Mouse (Mus musculus): ENCODE measurements at regions not wholly inside any gene's neighbourhood (a gene's known extent, or its start where the extent isn't known, plus 50 kb on each side); places are given as distances from the start of the nearest gene placed in this dataset.

- WGBS (ENCODE audit: insufficient replicate concordance): 58% methylated on average over 14 of the region's 14 CpGs
- no peaks in the 10 kb centered on the region for H3K27me3 ChIP-seq
- no peaks in the 10 kb centered on the region for H3K4me1 ChIP-seq (replicated peaks)
- 0 out of 2 replicates have a peak overlapping the region, but pooled peaks have one; percentile 31 for H3K27ac ChIP-seq (replicated peaks)
- no peak overlapping the region for H3K4me3 ChIP-seq (replicated peaks)
- ATAC-seq (ENCODE audit: insufficient read depth): peak; percentile 52; the same call in 1 of the 2 replicates
- H3K9me3 ChIP-seq (replicated peaks): no peaks in the 10 kb centered on the region
- H3K36me3 ChIP-seq (replicated peaks): no peaks in the 10 kb centered on the region
- H3K4me2 ChIP-seq: no peak overlapping the region
- H3K9ac ChIP-seq: no peak overlapping the region
Measured at GRCm38 (mm10) chr3:52527010-52527754, 259.0 kb downstream of the Foxo1 start.

GRCm38 (mm10) chr3:52522886-52523285 is 254.8 kb downstream of the Foxo1 start:
- Histone ChIP-seq H3K4me3 (replicated peaks) (no peak overlapping the region), H3K4me2 (no peak overlapping the region), H3K9ac (no peak overlapping the region), H3K27ac (replicated peaks) (no peak overlapping the region), H3K9me3 (replicated peaks) (no peaks in the 10 kb centered on the region), H3K4me1 (replicated peaks) (no peaks in the 10 kb centered on the region), H3K36me3 (replicated peaks) (no peaks in the 10 kb centered on the region), H3K27me3 (no peaks in the 10 kb centered on the region)
- WGBS (ENCODE audit: insufficient replicate concordance): 71% methylated on average over 12 of the region's 12 CpGs
- ATAC-seq (ENCODE audit: insufficient read depth): no peak

- no peak for ATAC-seq (ENCODE audit: insufficient read depth)
- H3K27me3 ChIP-seq: no peaks in the 10 kb centered on the region
- H3K36me3 ChIP-seq (replicated peaks): no peaks in the 10 kb centered on the region
- H3K4me1 ChIP-seq (replicated peaks): no peaks in the 10 kb centered on the region
- no peak overlapping the region for H3K4me3 ChIP-seq (replicated peaks)
- H3K9ac ChIP-seq: no peak overlapping the region
- H3K9me3 ChIP-seq (replicated peaks): no peaks in the 10 kb centered on the region
- no peak overlapping the region for H3K27ac ChIP-seq (replicated peaks)
- WGBS (ENCODE audit: insufficient replicate concordance): 35% methylated on average over 4 of the region's 4 CpGs
- H3K4me2 ChIP-seq: no peak overlapping the region
Measured at GRCm38 (mm10) chr3:52520609-52520947, 252.4 kb downstream of the Foxo1 start.

GRCm38 (mm10) chr3:52519910-52520608 is 251.9 kb downstream of the Foxo1 start:
- 63% methylated on average over 22 of the region's 22 CpGs for WGBS (ENCODE audit: insufficient replicate concordance)

GRCm38 (mm10) chr3:52517808-52518207 is 249.7 kb downstream of the Foxo1 start:
- 69% methylated on average over 3 of the region's 3 CpGs for WGBS (ENCODE audit: insufficient replicate concordance)
- H3K4me1 ChIP-seq (replicated peaks): no peaks in the 10 kb centered on the region
- no peak overlapping the region for H3K9ac ChIP-seq
- H3K36me3 ChIP-seq (replicated peaks): no peaks in the 10 kb centered on the region
- H3K4me3 ChIP-seq (replicated peaks): no peak overlapping the region
- no peak overlapping the region for H3K4me2 ChIP-seq
- no peaks in the 10 kb centered on the region for H3K9me3 ChIP-seq (replicated peaks)
- H3K27ac ChIP-seq (replicated peaks): no peak overlapping the region
- ATAC-seq (ENCODE audit: insufficient read depth): no peak
- no peaks in the 10 kb centered on the region for H3K27me3 ChIP-seq

More at GRCm38 (mm10) chr3:52519910-52520608, 251.9 kb downstream of the Foxo1 start:
- Histone ChIP-seq H3K9me3 (replicated peaks) (no peaks in the 10 kb centered on the region), H3K9ac (no peak overlapping the region), H3K27me3 (no peaks in the 10 kb centered on the region), H3K27ac (replicated peaks) (no peak overlapping the region), H3K4me1 (replicated peaks) (no peaks in the 10 kb centered on the region), H3K36me3 (replicated peaks) (no peaks in the 10 kb centered on the region), H3K4me3 (replicated peaks) (no peak overlapping the region), H3K4me2 (no peak overlapping the region)
- no peak for ATAC-seq (ENCODE audit: insufficient read depth)

GRCm38 (mm10) chr3:52516691-52517090 is 248.6 kb downstream of the Foxo1 start:
- no peak overlapping the region for H3K4me3 ChIP-seq (replicated peaks)
- H3K4me2 ChIP-seq: no peak overlapping the region
- no peaks in the 10 kb centered on the region for H3K9me3 ChIP-seq (replicated peaks)
- no peaks in the 10 kb centered on the region for H3K36me3 ChIP-seq (replicated peaks)
- H3K27ac ChIP-seq (replicated peaks): no peak overlapping the region
- H3K27me3 ChIP-seq: no peaks in the 10 kb centered on the region
- no peak for ATAC-seq (ENCODE audit: insufficient read depth)
- H3K9ac ChIP-seq: no peak overlapping the region
- no peaks in the 10 kb centered on the region for H3K4me1 ChIP-seq (replicated peaks)
- 75% methylated on average over 5 of the region's 5 CpGs for WGBS (ENCODE audit: insufficient replicate concordance)

GRCm38 (mm10) chr3:52512761-52513160 is 244.6 kb downstream of the Foxo1 start:
- H3K27ac ChIP-seq (replicated peaks): no peak overlapping the region
- WGBS (ENCODE audit: insufficient replicate concordance): 59% methylated on average over 8 of the region's 8 CpGs

GRCm38 (mm10) chr3:52511549-52511948 is 243.4 kb downstream of the Foxo1 start:
- H3K9ac ChIP-seq: no peak overlapping the region
- no peaks in the 10 kb centered on the region for H3K36me3 ChIP-seq (replicated peaks)
- H3K9me3 ChIP-seq (replicated peaks): no peaks in the 10 kb centered on the region
- H3K4me2 ChIP-seq: no peak overlapping the region
- H3K27ac ChIP-seq (replicated peaks): no peak overlapping the region
- no peak overlapping the region for H3K4me3 ChIP-seq (replicated peaks)
- WGBS (ENCODE audit: insufficient replicate concordance): 73% methylated on average over 9 of the region's 9 CpGs
- no peaks in the 10 kb centered on the region for H3K27me3 ChIP-seq
- ATAC-seq (ENCODE audit: insufficient read depth): no peak
- H3K4me1 ChIP-seq (replicated peaks): 0 out of 2 replicates have a peak, but pooled peaks cover 4% of the 10 kb centered on the region

More at GRCm38 (mm10) chr3:52512761-52513160, 244.6 kb downstream of the Foxo1 start:
- H3K9ac ChIP-seq: no peak overlapping the region
- no peak for ATAC-seq (ENCODE audit: insufficient read depth)
- no peak overlapping the region for H3K4me2 ChIP-seq
- no peak overlapping the region for H3K4me3 ChIP-seq (replicated peaks)
- no peaks in the 10 kb centered on the region for H3K9me3 ChIP-seq (replicated peaks)
- H3K36me3 ChIP-seq (replicated peaks): no peaks in the 10 kb centered on the region
- H3K4me1 ChIP-seq (replicated peaks): 0 out of 2 replicates have a peak, but pooled peaks cover 4% of the 10 kb centered on the region
- H3K27me3 ChIP-seq: no peaks in the 10 kb centered on the region

GRCm38 (mm10) chr3:52510831-52511230 is 242.7 kb downstream of the Foxo1 start:
- H3K36me3 ChIP-seq (replicated peaks): no peaks in the 10 kb centered on the region
- no peak overlapping the region for H3K27ac ChIP-seq (replicated peaks)
- H3K9ac ChIP-seq: no peak overlapping the region
- H3K27me3 ChIP-seq: no peaks in the 10 kb centered on the region
- 0 out of 2 replicates have a peak, but pooled peaks cover 4% of the 10 kb centered on the region for H3K4me1 ChIP-seq (replicated peaks)
- no peak overlapping the region for H3K4me2 ChIP-seq
- no peak overlapping the region for H3K4me3 ChIP-seq (replicated peaks)
- 54% methylated on average over 6 of the region's 6 CpGs for WGBS (ENCODE audit: insufficient replicate concordance)
- H3K9me3 ChIP-seq (replicated peaks): no peaks in the 10 kb centered on the region
- ATAC-seq (ENCODE audit: insufficient read depth): no peak

GRCm38 (mm10) chr3:52510088-52510765 is 242.1 kb downstream of the Foxo1 start:
- H3K36me3 ChIP-seq (replicated peaks): no peaks in the 10 kb centered on the region
- H3K27me3 ChIP-seq: no peaks in the 10 kb centered on the region
- no peak overlapping the region for H3K4me3 ChIP-seq (replicated peaks)
- H3K27ac ChIP-seq (replicated peaks): no peak overlapping the region
- no peaks in the 10 kb centered on the region for H3K9me3 ChIP-seq (replicated peaks)
- H3K4me1 ChIP-seq (replicated peaks): 0 out of 2 replicates have a peak, but pooled peaks cover 4% of the 10 kb centered on the region
- 61% methylated on average over 12 of the region's 12 CpGs for WGBS (ENCODE audit: insufficient replicate concordance)
- H3K4me2 ChIP-seq: no peak overlapping the region
- H3K9ac ChIP-seq: no peak overlapping the region
- ATAC-seq (ENCODE audit: insufficient read depth): no peak

GRCm38 (mm10) chr3:52503925-52504324 is 235.8 kb downstream of the Foxo1 start:
- 69% methylated on average over 9 of the region's 9 CpGs for WGBS (ENCODE audit: insufficient replicate concordance)
- Histone ChIP-seq H3K9ac (no peak overlapping the region), H3K36me3 (replicated peaks) (no peaks in the 10 kb centered on the region), H3K27me3 (no peaks in the 10 kb centered on the region), H3K27ac (replicated peaks) (no peak overlapping the region), H3K4me2 (no peak overlapping the region), H3K4me1 (replicated peaks) (no peaks in the 10 kb centered on the region), H3K9me3 (replicated peaks) (no peaks in the 10 kb centered on the region), H3K4me3 (replicated peaks) (no peak overlapping the region)
- ATAC-seq (ENCODE audit: insufficient read depth): no peak

Measured in liver, embryonic 15.5 days (tissue).